Mouse (Mus musculus) liver, embryonic 14.5 days (tissue): ENCODE measurements at regions not wholly inside any gene's neighbourhood (a gene's known extent, or its start where the extent isn't known, plus 50 kb on each side); places are given as distances from the start of the nearest gene placed in this dataset.

Experiments
- CTCF ChIP-seq: IDR thresholded peaks from 2 replicates; pipeline ENCODE4 v1.5.1; 2016; ENCODE audit warnings: antibody characterized with exemption, low read depth, control low read depth
- EP300 ChIP-seq: IDR thresholded peaks from 2 replicates; pipeline ENCODE4 v1.6.1; 2016; ENCODE audit warnings: antibody characterized with exemption, low read depth

DNA sequence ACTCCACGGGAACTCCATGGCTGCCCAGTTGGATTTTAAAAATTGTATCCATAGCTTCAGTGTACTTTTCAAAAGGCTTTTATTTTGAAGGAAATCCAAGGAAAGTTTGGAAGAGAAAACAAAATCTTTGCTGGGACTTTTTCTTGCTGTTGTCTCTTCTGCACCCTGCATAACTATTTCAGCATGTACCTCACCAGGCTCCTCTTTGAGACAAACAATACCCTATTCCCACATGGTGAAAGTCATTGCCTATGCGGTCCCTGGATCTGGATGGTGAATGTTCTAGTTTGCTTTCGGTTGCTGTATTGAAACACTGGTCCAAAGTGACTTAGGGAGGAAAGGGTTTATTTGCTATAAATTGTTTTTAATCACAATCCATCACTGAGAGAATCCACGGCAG is 69.3 kb downstream of the C1d start:
- no peak for TF ChIP-seq EP300
- no peak for TF ChIP-seq CTCF
